Mouse (Mus musculus) heart, postnatal 10 days (tissue): Measurements from ENCODE around the gene 9430015G10Rik. TPM values are rescaled to one million over a fixed set of nuclear protein-coding genes. Genes with fewer than 3 reads are reported as not detected.

Experiments
- DNase-seq, 2 experiments: peaks; one replicate each; pipeline ENCODE4 v3.0.0; 2021
- intact Hi-C: fragments of 180-260 bp; cut with DNase I; formaldehyde crosslinking; loops from one replicate; pipeline ENCODE4 v1.15.1; 2025
- total RNA-seq, 2 experiments: library from RNA; stranded (reverse); gene quantifications; 2 replicates each; pipeline ENCODE4 v1.2.3; 2021

9430015G10Rik gene
- total RNA-seq, 2 experiments from 2014 or later: 5.6 to 6.1 TPM

DNA sequence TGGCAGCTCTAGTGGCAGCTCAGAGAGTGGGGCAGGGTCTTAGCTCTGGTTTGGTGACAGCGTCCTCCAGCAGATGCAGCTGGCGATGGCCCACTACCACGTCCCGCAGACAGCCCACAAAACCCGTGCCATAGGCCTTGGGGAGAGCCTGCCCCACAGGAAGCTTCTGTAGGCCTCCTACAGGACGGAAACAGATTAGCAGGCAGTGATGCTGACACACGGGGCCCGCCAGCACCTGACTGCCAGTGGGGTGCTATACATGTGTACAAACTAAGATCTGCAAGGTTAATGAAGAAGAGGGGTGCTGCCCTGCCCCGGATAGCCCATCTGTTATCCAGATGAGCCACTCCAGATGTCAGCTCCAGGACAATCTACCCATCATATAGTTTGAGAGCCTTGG, 56.7 kb downstream of the 9430015G10Rik start:
- intact Hi-C loops: no loop called here
- no peak for DNase-seq

DNA sequence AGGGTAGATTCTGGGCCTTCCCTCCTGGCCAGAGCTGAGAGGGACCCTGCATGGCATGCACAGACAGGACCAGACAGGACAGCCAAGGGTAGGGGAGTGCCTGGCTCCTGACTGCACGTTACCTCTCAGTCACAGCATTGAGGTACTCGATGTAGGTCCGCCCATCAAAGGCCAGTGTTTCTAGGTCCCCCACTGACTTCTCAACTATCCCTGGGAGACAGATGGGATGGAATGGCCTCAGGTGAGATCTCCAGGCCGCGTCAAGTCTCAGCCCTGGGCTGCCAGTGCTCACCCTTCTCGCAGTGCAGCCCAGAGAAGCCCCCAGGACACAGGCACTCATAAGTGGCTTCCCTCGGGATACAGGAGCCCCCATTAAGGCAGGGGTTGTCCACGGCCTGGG, 58.8 kb downstream of the 9430015G10Rik start:
- no peak for DNase-seq
- intact Hi-C loops: no loop called here

DNA sequence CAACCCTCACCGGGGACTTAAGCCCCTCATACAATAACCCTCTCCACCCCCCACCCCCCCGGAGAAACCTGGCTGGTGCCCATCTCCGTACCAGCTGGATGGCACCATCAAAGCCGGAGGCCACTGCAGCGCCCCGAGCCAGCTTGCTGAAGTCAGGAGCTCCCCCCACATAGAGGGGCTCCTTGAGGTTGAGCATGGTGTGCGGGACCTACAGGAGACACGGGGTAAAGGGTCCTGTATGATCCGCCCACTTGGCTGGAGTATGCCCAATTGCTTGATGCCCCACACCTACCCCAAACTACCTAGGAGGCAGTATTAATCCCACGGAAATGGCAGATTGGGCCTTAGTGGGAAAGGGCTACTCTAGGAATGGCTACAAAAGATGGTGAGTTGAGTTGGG, 59.3 kb downstream of the 9430015G10Rik start:
- intact Hi-C loops: no loop called here
- no peak for DNase-seq

DNA sequence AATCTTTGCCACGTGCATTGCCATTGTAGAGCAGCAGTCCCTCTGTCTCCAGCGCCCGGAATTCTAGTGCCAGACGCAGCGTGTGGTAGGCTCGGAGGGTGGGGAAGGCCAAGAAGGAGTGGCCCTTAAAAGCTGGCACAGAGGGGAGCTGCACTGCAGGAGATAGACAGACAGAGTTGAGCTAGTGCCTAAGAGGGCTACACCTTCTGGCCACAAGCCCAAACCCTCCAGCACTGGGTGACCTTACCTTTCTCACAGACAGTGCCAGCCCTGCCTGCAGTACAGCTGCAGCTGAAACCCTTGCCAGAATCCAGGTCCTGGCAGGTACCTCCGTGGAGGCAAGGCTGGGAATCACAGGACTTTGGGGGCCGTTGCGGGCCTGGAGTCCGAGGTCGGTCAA, 62.0 kb downstream of the 9430015G10Rik start:
- peak; percentile 77 to 83 for DNase-seq
- intact Hi-C loops: no loop called here

Other genes starting within 250 kb of the 9430015G10Rik start
- gene Tas1r3, start 246.6 kb upstream of the 9430015G10Rik start, total RNA-seq: under 1 TPM; 0.20 to 0.34 TPM
- gene Cptp, start 240.5 kb upstream of the 9430015G10Rik start, total RNA-seq: 10 to 100 TPM in 1 of 2 experiments, 1 to 10 TPM in 1; 7.9 to 10.6 TPM
- gene Ints11, start 240.4 kb upstream of the 9430015G10Rik start, total RNA-seq: 10 to 100 TPM; 16.6 to 20.9 TPM
- 10 to 100 TPM; 18.1 to 19.1 TPM for gene Pusl1, start 218.2 kb upstream of the 9430015G10Rik start, total RNA-seq
- gene Acap3, start 218.2 kb upstream of the 9430015G10Rik start, total RNA-seq: 10 to 100 TPM; 20.3 to 21.7 TPM
- gene Ube2j2, start 166.2 kb upstream of the 9430015G10Rik start, total RNA-seq: 10 to 100 TPM; 62.4 to 66.9 TPM
- gene C1qtnf12, start 147.7 kb upstream of the 9430015G10Rik start, total RNA-seq: 10 to 100 TPM; 17.8 to 24.8 TPM
- 1 to 10 TPM; 3.4 to 3.7 TPM for gene B3galt6, start 117.3 kb upstream of the 9430015G10Rik start, total RNA-seq
- 100 to 1,000 TPM; 105 to 108 TPM for gene Sdf4, start 117.1 kb upstream of the 9430015G10Rik start, total RNA-seq
- gene Tnfrsf4, start 96.1 kb upstream of the 9430015G10Rik start, total RNA-seq: under 1 TPM; 0.62 to 0.93 TPM
- gene Tnfrsf18, start 83.8 kb upstream of the 9430015G10Rik start, total RNA-seq: under 1 TPM in 1 of 2 experiments, not detected in 1; 0.29 TPM
- not detected for gene Ttll10, start 50.6 kb upstream of the 9430015G10Rik start, total RNA-seq
- not detected for gene Rnf223, start 20.5 kb downstream of the 9430015G10Rik start, total RNA-seq
- 100 to 1,000 TPM in 1 of 2 experiments, 10 to 100 TPM in 1; 92.1 to 104 TPM for gene Agrn, start 87.5 kb downstream of the 9430015G10Rik start, total RNA-seq
- gene Isg15, start 90.8 kb downstream of the 9430015G10Rik start, total RNA-seq: 1 to 10 TPM; 1.3 TPM
- 1 to 10 TPM; 6.1 to 8.2 TPM for gene AW011738, start 93.3 kb downstream of the 9430015G10Rik start, total RNA-seq
- gene Perm1, start 105.9 kb downstream of the 9430015G10Rik start, total RNA-seq: 100 to 1,000 TPM; 138 to 156 TPM
- gene Plekhn1, start 124.9 kb downstream of the 9430015G10Rik start, total RNA-seq: 1 to 10 TPM; 8.5 to 9.2 TPM
- gene Noc2l, start 126.0 kb downstream of the 9430015G10Rik start, total RNA-seq: 10 to 100 TPM; 22.7 to 23.2 TPM
- gene Samd11, start 145.7 kb downstream of the 9430015G10Rik start, total RNA-seq: under 1 TPM in 1 of 2 experiments, not detected in 1; 0.36 TPM
- not detected for gene Vmn2r-ps159, start 221.1 kb downstream of the 9430015G10Rik start, total RNA-seq